8 mouse cellular contexts compared by ENCODE assay signal in the genomic region with DNA sequence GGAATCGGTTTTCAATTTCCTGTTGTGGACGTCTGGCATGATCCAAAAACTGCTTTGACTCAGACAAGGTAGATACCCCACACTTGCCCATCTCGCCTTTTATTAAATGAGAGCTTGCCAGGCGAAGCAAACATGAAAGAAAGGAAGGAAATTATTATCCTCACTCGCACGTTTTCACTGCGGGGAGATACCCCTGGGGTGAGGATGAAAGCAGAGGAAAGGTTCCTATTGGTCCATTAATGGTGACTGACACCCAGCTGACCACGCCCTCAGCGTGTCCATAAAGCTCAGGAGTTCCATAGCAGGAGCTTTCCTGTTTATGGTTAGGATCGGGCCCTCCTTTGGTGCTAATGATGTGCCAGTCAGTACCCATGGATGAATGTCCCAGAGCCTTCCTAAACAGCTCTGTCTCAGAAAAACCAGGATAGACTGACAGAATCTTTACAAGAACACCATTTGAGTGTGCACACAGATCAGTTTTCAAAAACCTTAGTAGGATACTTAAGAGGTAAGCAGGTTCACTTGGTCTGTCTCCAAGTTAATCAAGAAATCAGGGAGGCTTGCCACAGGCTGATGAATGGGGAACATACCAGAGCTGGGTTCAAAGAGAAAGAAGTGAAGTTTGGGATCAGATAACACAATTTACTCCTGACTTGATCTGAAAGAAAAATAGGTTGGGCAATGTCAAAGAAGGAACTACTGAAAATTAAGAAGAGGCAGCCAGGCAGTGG.
A peak's percentile ranks its signal among the peaks of the same experiment; 100 is the strongest.
DNase-seq lines count a peak whose midpoint lies in the region; ATAC-seq and TF ChIP-seq lines count a peak whose summit lies in the region.

No protein-coding gene starts in this region.

- TF ChIP-seq CTCF in kidney, postnatal 0 days (IDR thresholded peaks at IDR 0.05; ENCODE audit: low read depth), result no peak

- H3K27ac ChIP-seq in kidney, postnatal 0 days, result no peak overlapping the region
- H3K27ac ChIP-seq in embryonic facial prominence, embryonic 11.5 days (replicated peaks; ENCODE audit: low read depth, low read length), result no peak overlapping the region
- no peak overlapping the region for H3K27ac ChIP-seq in hindbrain, embryonic 16.5 days (ENCODE audit: low read depth, low read length)
- H3K27ac ChIP-seq in neural tube, embryonic 14.5 days (ENCODE audit: low read depth, low read length), result no peak overlapping the region

- peaks cover 15% of the 10 kb centered on the region for H3K4me1 ChIP-seq in kidney, postnatal 0 days (replicated peaks; ENCODE audit: insufficient read depth, low read length)
- H3K4me1 ChIP-seq in embryonic facial prominence, embryonic 11.5 days (ENCODE audit: control insufficient read depth, insufficient read depth, low read length), result no peaks in the 10 kb centered on the region
- peaks cover 9% of the 10 kb centered on the region for H3K4me1 ChIP-seq in hindbrain, embryonic 16.5 days (ENCODE audit: control insufficient read depth, insufficient read depth, low read depth, low read length)
- no peaks in the 10 kb centered on the region for H3K4me1 ChIP-seq in neural tube, embryonic 14.5 days (ENCODE audit: control insufficient read depth, insufficient read depth, low read length)

- H3K36me3 ChIP-seq in kidney, postnatal 0 days (ENCODE audit: insufficient read depth, low read length), result no peaks in the 10 kb centered on the region
- H3K36me3 ChIP-seq in embryonic facial prominence, embryonic 11.5 days (replicated peaks; ENCODE audit: control insufficient read depth, insufficient read depth, low read depth, low read length), result no peaks in the 10 kb centered on the region
- no peaks in the 10 kb centered on the region for H3K36me3 ChIP-seq in hindbrain, embryonic 16.5 days (ENCODE audit: control insufficient read depth, insufficient read depth, low read length)
- H3K36me3 ChIP-seq in neural tube, embryonic 14.5 days (ENCODE audit: control insufficient read depth, insufficient read depth, low read length), result no peaks in the 10 kb centered on the region

- H3K9me3 ChIP-seq in kidney, postnatal 0 days (replicated peaks; ENCODE audit: low read length), result no peaks in the 10 kb centered on the region
- H3K9me3 ChIP-seq in embryonic facial prominence, embryonic 11.5 days (replicated peaks; ENCODE audit: control insufficient read depth, low read length), result no peaks in the 10 kb centered on the region
- H3K9me3 ChIP-seq in hindbrain, embryonic 16.5 days (ENCODE audit: control insufficient read depth, low read length), result no peaks in the 10 kb centered on the region
- no peaks in the 10 kb centered on the region for H3K9me3 ChIP-seq in neural tube, embryonic 14.5 days (ENCODE audit: control insufficient read depth, low read length)

- no peak overlapping the region for H3K4me3 ChIP-seq in kidney, postnatal 0 days (replicated peaks; ENCODE audit: low read depth, low read length)
- no peak overlapping the region for H3K4me3 ChIP-seq in embryonic facial prominence, embryonic 11.5 days (ENCODE audit: low read depth, low read length)
- peak overlapping the region; percentile 31 for H3K4me3 ChIP-seq in hindbrain, embryonic 16.5 days (ENCODE audit: low read length)
- peak overlapping the region; percentile 4; the same call in 1 of the 2 replicates for H3K4me3 ChIP-seq in neural tube, embryonic 14.5 days (ENCODE audit: low read depth, low read length)

- no peaks in the 10 kb centered on the region for H3K27me3 ChIP-seq in kidney, postnatal 0 days (ENCODE audit: insufficient read depth, low read length)
- no peaks in the 10 kb centered on the region for H3K27me3 ChIP-seq in embryonic facial prominence, embryonic 11.5 days (ENCODE audit: control insufficient read depth, insufficient read depth, low read length)
- H3K27me3 ChIP-seq in hindbrain, embryonic 16.5 days (replicated peaks; ENCODE audit: control insufficient read depth, insufficient read depth, low read length), result no peaks in the 10 kb centered on the region
- H3K27me3 ChIP-seq in neural tube, embryonic 14.5 days (ENCODE audit: control insufficient read depth, insufficient read depth, low read length), result no peaks in the 10 kb centered on the region

- 9% methylated on average over 10 of the region's 10 CpGs for whole genome bisulfite sequencing in kidney, postnatal 0 days
- WGBS in embryonic facial prominence, embryonic 11.5 days, result 11% methylated on average over 10 of the region's 10 CpGs
- 7% methylated on average over 10 of the region's 10 CpGs for WGBS in hindbrain, embryonic 16.5 days
- 7% methylated on average over 10 of the region's 10 CpGs for WGBS in neural tube, embryonic 14.5 days

- peak overlapping the region; percentile 36 for H3K4me2 ChIP-seq in kidney, postnatal 0 days (ENCODE audit: low read length)
- H3K4me2 ChIP-seq in embryonic facial prominence, embryonic 11.5 days (ENCODE audit: low read depth, low read length), result 0 out of 2 replicates have a peak overlapping the region, but pooled peaks have one; percentile 8
- H3K4me2 ChIP-seq in hindbrain, embryonic 16.5 days (ENCODE audit: low read length), result peak overlapping the region; percentile 48
- H3K4me2 ChIP-seq in neural tube, embryonic 14.5 days (ENCODE audit: low read depth, low read length), result peak overlapping the region; percentile 29; the same call in 1 of the 2 replicates

- no peak overlapping the region for H3K9ac ChIP-seq in kidney, postnatal 0 days (ENCODE audit: low read depth, low read length)
- H3K9ac ChIP-seq in embryonic facial prominence, embryonic 11.5 days (replicated peaks; ENCODE audit: low read length), result no peak overlapping the region
- peak overlapping the region; percentile 31; the same call in 1 of the 2 replicates for H3K9ac ChIP-seq in hindbrain, embryonic 16.5 days (ENCODE audit: low read depth, low read length)
- no peak overlapping the region for H3K9ac ChIP-seq in neural tube, embryonic 14.5 days (replicated peaks; ENCODE audit: low read depth, low read length)

- peak; percentile 66 for DNase-seq in kidney, postnatal 0 days (ENCODE audit: low spot score)
- DNase-seq in kidney, adult 11 months, result no peak
- peak; percentile 60 for DNase-seq in embryonic facial prominence, embryonic 11.5 days (ENCODE audit: low spot score)
- DNase-seq in spleen, postnatal 4 days (ENCODE audit: low spot score in 2 of 2), result no peak
- no peak for DNase-seq in adrenal gland, postnatal 14 days
- no peak for DNase-seq in cerebellum, adult 9-10 months

- peak; percentile 66; the same call in 1 of the 2 replicates for ATAC-seq in kidney, postnatal 0 days (replicated peaks; ENCODE audit: low FRiP score, low read depth)
- no peak for ATAC-seq in embryonic facial prominence, embryonic 11.5 days (replicated peaks; ENCODE audit: insufficient number of reproducible peaks, low FRiP score, low TSS enrichment, low read depth)
- peak; percentile 76 for ATAC-seq in hindbrain, embryonic 16.5 days
- peak; percentile 74; the same call in 1 of the 2 replicates for ATAC-seq in neural tube, embryonic 14.5 days (ENCODE audit: low read depth)

Comparison
In these comparisons a context has a peak if more than half of its experiments do, and no peak if none do; other contexts are left out.
1. DNase-seq: peak in kidney, postnatal 0 days (single experiment) and embryonic facial prominence, embryonic 11.5 days (single experiment); none in kidney, adult 11 months (single experiment), spleen, postnatal 4 days (0 of 2), adrenal gland, postnatal 14 days (single experiment) and cerebellum, adult 9-10 months (single experiment).
2. H3K4me3 ChIP-seq: peak in hindbrain, embryonic 16.5 days (single experiment) and neural tube, embryonic 14.5 days (single experiment); none in kidney, postnatal 0 days (single experiment) and embryonic facial prominence, embryonic 11.5 days (single experiment).
3. Peak in every context shown above with its lines, with median percentiles within 50 percentile points of each other: H3K4me2 ChIP-seq.